Comparison of ENCODE assay signal across 27 mouse cellular contexts in the genomic region with DNA sequence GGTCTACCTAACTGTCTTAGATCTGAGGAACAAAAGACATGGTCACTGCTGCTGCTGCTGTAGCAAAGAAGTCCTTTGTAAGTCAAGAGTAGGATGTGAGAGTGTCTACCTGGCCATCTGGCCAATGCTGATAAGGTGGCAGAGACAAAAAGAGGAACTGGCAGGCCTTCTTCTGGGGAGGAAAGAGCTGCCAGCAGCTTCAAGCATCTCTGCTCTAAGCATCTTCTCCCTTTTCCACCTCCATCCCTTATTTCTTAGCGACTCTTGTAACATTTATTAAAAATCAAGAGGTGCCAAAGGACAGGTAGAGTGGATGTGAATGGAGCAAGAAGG. TPM values are rescaled to one million over a fixed set of nuclear protein-coding genes. Genes with fewer than 3 reads are reported as not detected.
DNase-seq lines count a peak whose midpoint lies in the region; ATAC-seq lines count a peak whose summit lies in the region.
"Had no signal": no experiment of that assay in that cellular context is flagged by ENCODE, and none has a peak within 500 bp of the region (broad histone marks: within the 10 kb centered on the region; RNA-seq: fewer than 3 reads in every experiment).

No protein-coding gene starts in this region.

- H3K36me3 ChIP-seq in hindbrain, embryonic 12.5 days, result no peaks in the 10 kb centered on the region
- H3K36me3 ChIP-seq: embryonic facial prominence, embryonic 10.5 days; embryonic facial prominence, embryonic 12.5 days; forebrain, embryonic 15.5 days had no signal

- no peak overlapping the region for H3K4me3 ChIP-seq in hindbrain, embryonic 12.5 days
- H3K4me3 ChIP-seq: embryonic facial prominence, embryonic 10.5 days; embryonic facial prominence, embryonic 12.5 days; forebrain, embryonic 13.5 days; forebrain, embryonic 15.5 days had no signal

- no peaks in the 10 kb centered on the region for H3K4me1 ChIP-seq in hindbrain, embryonic 12.5 days
- H3K4me1 ChIP-seq: embryonic facial prominence, embryonic 10.5 days; embryonic facial prominence, embryonic 12.5 days had no signal

- H3K27me3 ChIP-seq in hindbrain, embryonic 12.5 days, result no peaks in the 10 kb centered on the region
- H3K27me3 ChIP-seq: embryonic facial prominence, embryonic 12.5 days; forebrain, embryonic 13.5 days; forebrain, embryonic 15.5 days had no signal

- WGBS in hindbrain, embryonic 12.5 days, result 94% methylated on average over 1 of the region's 1 CpGs

- no peak overlapping the region for H3K27ac ChIP-seq in hindbrain, embryonic 12.5 days
- H3K27ac ChIP-seq: embryonic facial prominence, embryonic 10.5 days; embryonic facial prominence, embryonic 12.5 days; forebrain, embryonic 13.5 days; forebrain, embryonic 15.5 days had no signal

- H3K9me3 ChIP-seq in hindbrain, embryonic 12.5 days (replicated peaks), result no peaks in the 10 kb centered on the region
- H3K9me3 ChIP-seq: embryonic facial prominence, embryonic 10.5 days; forebrain, embryonic 13.5 days; forebrain, embryonic 15.5 days had no signal

- DNase-seq in 416B (ENCODE audit: low read depth) (peak; percentile 5), MEL-GATA-1-ER (ENCODE audit: extremely low read depth, low read depth) (peak; percentile 1)
- DNase-seq in gastrocnemius, adult 8-10 months (ENCODE audit: low spot score in 2 of 2), result no peak
- no peak for DNase-seq in urinary bladder, postnatal 36 days (ENCODE audit: low spot score in 2 of 2)
- DNase-seq: adrenal gland, adult 2 months; adrenal gland, postnatal 25 days; cerebellum, adult 11 months; cerebellum, adult 18-20 months; cerebellum, adult 8-10 months; cerebellum, adult 9-11 months; cerebellum, postnatal 14 days; cerebellum, postnatal 36 days; forebrain, postnatal 0 days had no signal

- peak; percentile 56 to 70; a peak in 3 of 4 replicates for ATAC-seq in hematopoietic stem cell, adult 5-6 weeks (replicated peaks in 1 of 2; ENCODE audit: insufficient read depth in 1 of 2, low FRiP score in 2 of 2, low TSS enrichment in 1 of 2, low read depth in 1 of 2, poor library complexity in 2 of 2, severe bottlenecking in 2 of 2)
- no peak for ATAC-seq in hindbrain, embryonic 12.5 days (ENCODE audit: low FRiP score)
- ATAC-seq: forebrain, embryonic 13.5 days; forebrain, embryonic 15.5 days; forebrain, postnatal 0 days had no signal

- H3K9ac ChIP-seq in hindbrain, embryonic 12.5 days, result no peak overlapping the region
- H3K9ac ChIP-seq: embryonic facial prominence, embryonic 12.5 days; forebrain, embryonic 13.5 days; forebrain, embryonic 15.5 days; forebrain, postnatal 0 days had no signal

- no peak overlapping the region for H3K4me2 ChIP-seq in hindbrain, embryonic 12.5 days (replicated peaks)
- H3K4me2 ChIP-seq: embryonic facial prominence, embryonic 12.5 days; forebrain, embryonic 13.5 days; forebrain, embryonic 15.5 days had no signal

RNA-seq across cellular contexts. Expression of gene 1700012A03Rik, which starts 27.5 kb away (rescaled TPM):
- total RNA-seq in hematopoietic stem cell, adult 5-6 weeks (2017), result not detected in 2 replicates
- polyA plus RNA-seq in hindbrain, embryonic 12.5 days (2016; fragmentation: Nextera tagmentation; extraction: Ambion mirVana), result not detected in 2 replicates
- total RNA-seq in gastrocnemius, adult 8-10 months (2022), result not detected
- total RNA-seq: adrenal gland, adult 2 months; adrenal gland, postnatal 10 days; adrenal gland, postnatal 25 days; adrenal gland, postnatal 4 days; ES-E14; forebrain, postnatal 0 days had no signal
- polyA plus RNA-seq: adrenal gland, adult 2 months; brain, embryonic 14.5 days; C2C12; cortical plate, adult 2 months; embryonic facial prominence, embryonic 10.5 days; embryonic facial prominence, embryonic 12.5 days; embryonic facial prominence, embryonic 14.5 days; forebrain, embryonic 11.5 days; forebrain, embryonic 13.5 days; forebrain, embryonic 15.5 days; forebrain, postnatal 0 days had no signal

Comparison
In these comparisons a context has a peak if more than half of its experiments do, and no peak if none do; other contexts are left out.
1. DNase-seq: peak in 416B (single experiment) and MEL-GATA-1-ER (single experiment); none in gastrocnemius, adult 8-10 months (0 of 2) and urinary bladder, postnatal 36 days (0 of 2).